Mouse (Mus musculus): Measurements from ENCODE around the gene Fank1.

The Fank1 gene

DNA sequence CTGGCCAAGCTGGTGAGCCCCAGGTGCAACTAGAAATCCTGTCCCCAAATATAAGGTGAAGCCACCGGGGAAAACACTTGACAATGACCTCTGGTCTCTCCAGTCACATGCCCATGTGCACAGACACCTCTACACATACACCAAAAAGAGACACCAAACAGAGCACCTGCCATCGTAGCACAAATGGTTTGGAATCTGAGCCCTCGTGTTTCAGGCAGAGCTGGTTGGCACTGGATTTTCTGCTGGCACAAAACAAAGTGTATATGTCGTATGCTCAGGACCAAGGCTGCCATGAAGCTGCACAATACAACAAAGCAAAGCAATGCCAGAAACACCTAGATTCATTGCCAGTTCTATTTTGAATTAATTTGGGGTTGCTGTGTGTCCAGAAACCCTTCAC is 8.6 kb upstream of the Fank1 start:
- no peak for DNase-seq (ENCODE audit: low spot score)

DNA sequence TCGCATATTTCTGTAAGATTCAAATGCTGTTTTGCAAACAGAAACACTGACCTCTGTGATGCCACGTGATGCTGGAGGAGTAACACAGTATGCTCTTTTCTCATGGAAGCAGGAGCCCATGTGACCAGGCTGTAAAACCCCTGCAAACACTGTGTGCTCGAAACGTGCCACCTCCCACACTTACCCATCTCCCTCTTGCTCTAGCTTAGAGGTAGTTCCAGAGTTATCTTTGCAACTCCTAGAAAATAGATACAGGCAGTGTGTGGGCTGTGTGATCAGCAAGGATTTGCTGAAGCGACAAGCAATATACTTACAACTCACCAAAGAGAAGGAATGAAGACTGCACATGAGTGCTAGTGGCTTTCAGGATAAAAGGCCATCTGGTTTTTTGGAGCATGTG is 8.1 kb upstream of the Fank1 start:
- peak; percentile 71 for DNase-seq (ENCODE audit: low spot score)

DNA sequence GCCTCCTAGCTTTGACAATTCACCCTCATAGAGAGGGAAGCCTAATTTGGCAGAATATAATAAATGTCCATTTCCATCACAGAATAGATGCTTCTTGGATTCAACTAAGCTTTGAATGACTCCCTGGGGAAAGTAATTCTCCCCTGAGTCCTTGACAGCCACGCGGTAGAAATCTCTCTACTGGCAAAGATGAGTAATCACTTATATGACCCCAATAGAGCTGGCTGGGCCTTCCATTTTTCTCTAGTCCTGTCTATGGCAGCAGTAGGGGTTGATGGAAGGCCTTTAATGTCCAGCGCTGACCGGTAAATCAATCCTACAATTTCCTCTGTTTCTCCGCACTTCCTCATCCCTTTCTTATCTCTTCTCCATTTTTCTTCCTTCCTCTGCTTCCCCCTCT is 1.5 kb upstream of the Fank1 start:
- no peak for DNase-seq (ENCODE audit: low spot score)

- DNase-seq (ENCODE audit: low spot score): no peak
Measured at GRCm38 (mm10) chr7:133775796-133776625, 650 bp upstream of the Fank1 start.

DNA sequence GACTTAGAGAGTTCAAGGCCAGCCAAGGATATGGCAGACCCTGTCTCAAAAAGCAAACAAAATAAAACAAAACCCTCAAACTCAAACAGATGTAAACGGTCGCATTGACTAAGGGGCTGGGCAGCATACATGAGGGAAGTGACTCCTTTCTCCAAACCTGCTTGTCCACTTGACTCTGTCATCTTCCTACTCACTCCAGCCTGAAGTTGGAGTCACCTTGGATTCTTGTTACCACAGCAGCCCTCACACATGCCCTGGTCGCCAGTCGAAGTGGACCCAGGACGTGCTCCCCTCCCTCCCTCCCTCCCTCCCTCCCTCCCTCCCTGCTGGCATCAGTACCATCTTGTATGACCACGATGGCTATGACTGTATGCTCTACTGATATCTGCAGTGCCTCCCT is 4.9 kb downstream of the Fank1 start:
- no peak for DNase-seq (ENCODE audit: low spot score)

GRCm38 (mm10) chr7:133781991-133782390 is 5.3 kb downstream of the Fank1 start:
- DNase-seq (ENCODE audit: low spot score): no peak

DNA sequence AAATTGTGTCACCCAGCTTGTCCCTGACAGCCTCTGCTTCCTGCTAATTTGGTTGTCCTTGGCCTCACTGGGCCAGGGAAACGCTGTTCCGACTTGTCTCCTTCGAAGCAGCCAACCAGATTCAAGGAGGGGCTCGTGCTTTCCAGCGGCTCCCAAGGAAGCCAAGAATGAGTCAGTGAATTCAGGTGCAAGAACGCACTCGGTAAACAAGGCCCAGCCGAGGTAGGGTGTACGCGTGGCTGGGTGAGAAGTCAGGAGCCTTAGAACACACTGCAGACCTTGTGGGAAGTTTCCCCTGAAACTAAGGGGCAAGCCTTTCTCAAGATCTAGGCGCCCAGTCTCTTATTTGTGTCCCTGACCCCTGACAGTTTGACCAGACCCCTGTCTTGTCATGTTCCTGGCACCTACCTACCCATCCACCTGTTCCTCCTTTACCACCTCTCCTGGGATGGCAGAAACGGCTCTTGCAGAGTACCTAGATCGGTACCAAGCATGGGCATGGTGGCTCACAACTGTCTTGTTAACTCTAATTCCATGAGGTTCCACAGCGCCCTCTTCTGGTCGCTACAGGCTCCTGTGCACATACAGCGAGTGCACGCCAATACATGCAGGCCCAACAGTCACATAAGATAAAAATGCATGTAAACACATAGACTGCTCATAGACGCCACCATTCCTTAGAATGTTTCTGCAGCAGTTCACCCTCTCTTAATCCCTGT is 6.2 kb downstream of the Fank1 start, which contains the start of gene Dhx32:
Gene Dhx32 (minus strand): TSS at position 10 of the 719 bp plus-strand sequence.
- peak; percentile 78 for DNase-seq (ENCODE audit: low spot score)

GRCm38 (mm10) chr7:133787571-133787970 is 10.9 kb downstream of the Fank1 start:
- DNase-seq (ENCODE audit: low spot score): no peak

- no peak for DNase-seq (ENCODE audit: low spot score)
Measured at GRCm38 (mm10) chr7:133788147-133788546, 11.5 kb downstream of the Fank1 start.

GRCm38 (mm10) chr7:133790171-133790570 is 13.5 kb downstream of the Fank1 start:
- no peak for DNase-seq (ENCODE audit: low spot score)

GRCm38 (mm10) chr7:133790608-133791229 is 14.1 kb downstream of the Fank1 start:
- no peak for DNase-seq (ENCODE audit: low spot score)

DNA sequence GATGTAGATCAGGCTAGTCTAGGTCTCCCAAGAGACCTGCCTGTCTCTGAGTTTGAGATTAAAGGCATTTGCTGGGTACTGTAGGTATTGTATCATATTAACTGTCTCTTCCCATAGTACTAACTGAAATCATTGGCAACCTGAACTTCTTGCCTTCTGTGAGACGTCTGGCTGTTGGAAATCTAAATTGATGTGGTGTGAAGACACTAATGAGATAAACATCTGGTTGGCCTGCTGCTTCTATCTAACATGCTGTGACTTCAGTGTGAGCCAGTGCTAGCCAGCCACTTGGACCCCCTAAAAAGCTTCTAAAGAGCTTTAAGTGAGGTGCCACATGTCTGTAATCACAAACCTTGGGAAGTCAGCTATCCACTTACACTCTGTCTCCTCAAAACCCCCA is 16.1 kb downstream of the Fank1 start:
- DNase-seq (ENCODE audit: low spot score): no peak

- no peak for DNase-seq (ENCODE audit: low spot score)
Measured at GRCm38 (mm10) chr7:133793248-133794131, 16.8 kb downstream of the Fank1 start.

GRCm38 (mm10) chr7:133794720-133795119 is 18.1 kb downstream of the Fank1 start:
- DNase-seq (ENCODE audit: low spot score): no peak

- DNase-seq (ENCODE audit: low spot score): no peak
Measured at GRCm38 (mm10) chr7:133799928-133800327, 23.3 kb downstream of the Fank1 start.

DNA sequence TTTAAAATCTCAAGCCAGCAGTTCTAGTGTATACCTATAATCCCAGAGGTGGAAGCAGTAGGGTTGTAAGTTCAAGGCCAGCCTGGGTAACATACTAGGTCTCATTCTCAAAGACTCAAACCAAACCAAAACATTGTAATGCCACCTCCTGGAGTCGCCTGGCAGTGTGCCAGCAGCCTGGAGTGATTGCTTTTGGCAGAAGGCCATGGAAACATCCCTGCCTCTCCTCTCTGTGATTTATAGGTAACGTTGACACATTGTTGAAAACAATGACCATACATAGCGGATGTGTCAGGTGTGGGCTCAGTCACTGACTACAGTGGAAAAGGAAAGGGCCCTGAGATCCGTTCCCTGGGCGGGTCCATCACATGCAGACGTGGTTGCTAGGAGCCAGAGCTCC is 25.2 kb downstream of the Fank1 start:
- peak; percentile 40 for DNase-seq (ENCODE audit: low spot score)

DNA sequence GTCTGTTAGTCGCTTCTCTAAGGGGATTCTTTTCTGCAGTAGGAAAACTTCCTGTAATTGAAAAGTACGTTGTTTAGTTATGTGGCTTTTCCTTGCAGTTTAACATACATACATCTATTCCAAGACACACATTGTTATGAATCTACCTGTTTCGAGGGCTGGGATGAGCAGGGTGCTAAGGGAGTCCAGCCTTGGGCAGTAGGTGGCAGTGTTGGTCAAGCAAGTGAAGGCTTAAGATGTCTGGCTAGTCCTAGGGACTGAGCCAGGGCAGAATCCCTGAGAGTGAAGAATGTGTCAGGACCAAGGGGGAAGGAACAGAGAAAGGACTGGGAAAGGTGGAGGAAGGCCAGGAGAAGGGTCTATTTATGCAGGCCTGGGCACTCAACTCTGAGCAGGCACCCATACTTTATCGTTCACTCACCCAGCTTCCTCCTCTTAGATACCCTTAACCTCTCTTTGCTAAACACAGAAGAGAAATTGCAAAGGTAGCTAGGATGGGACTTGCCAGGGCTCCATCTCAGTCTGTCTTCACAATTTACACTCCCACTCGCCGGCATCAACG is 29.0 kb downstream of the Fank1 start:
- peak; percentile 23 for DNase-seq (ENCODE audit: low spot score)

DNA sequence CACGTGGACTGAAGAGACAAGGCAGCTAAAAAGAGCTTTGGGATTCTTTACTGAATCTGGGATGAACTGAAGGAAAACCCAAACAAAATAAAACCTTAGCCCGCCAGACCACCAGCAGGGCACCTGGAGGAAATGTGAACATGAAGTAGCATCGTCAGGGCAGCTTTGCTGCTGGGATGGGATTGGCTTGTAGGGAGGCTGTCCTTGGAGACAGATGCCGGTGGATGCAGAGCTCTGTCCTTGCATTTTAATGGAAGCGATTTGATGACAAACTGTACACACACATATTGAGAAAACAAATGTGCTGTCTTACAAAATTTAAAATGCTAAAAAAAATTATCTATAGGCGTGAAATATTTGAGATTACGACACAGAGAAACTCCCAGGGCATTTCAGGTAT is 36.3 kb downstream of the Fank1 start:
- DNase-seq (ENCODE audit: low spot score): no peak

DNA sequence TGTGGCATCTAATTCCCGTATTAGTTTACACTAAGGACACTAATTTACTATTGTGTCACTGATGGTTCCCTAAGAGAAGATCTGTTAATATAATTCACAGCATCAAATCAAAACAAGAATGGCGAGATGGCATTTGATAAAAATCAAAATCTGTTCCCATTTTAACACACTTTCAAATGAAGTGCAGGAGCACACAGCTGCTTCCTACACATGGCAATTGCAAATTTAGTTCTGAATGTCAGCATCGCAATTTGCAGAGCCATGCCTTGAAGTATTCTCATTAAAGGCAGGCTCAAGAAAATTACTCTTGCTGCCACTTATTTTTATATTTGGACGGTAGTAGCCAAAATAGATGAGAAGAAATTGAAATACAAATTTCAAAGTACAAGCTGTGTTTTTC is 36.7 kb downstream of the Fank1 start:
- DNase-seq (ENCODE audit: low spot score): no peak

GRCm38 (mm10) chr7:133823751-133824150 is 47.1 kb downstream of the Fank1 start:
- no peak for DNase-seq (ENCODE audit: low spot score)

- no peak for DNase-seq (ENCODE audit: low spot score)
Measured at GRCm38 (mm10) chr7:133824579-133824978, 47.9 kb downstream of the Fank1 start.

DNA sequence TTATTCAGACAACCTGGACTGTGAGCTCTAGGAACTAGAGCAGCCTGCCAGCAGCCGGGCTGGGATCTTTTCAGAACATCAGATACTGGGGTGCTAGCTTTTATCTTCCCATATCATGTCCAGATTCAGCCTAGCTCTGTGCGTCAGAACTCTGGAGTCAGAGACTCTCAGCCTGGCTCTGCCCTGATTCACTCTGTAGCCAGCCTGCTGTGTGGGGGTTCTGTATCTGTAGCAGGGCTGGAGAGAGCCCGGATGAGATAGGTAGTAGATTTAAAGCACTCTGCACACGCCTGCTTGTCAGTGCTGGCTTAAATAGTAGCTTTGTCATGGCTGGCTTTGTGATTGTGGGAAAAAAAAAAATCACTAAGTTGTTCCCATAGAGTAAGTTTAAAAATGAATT is 51.9 kb downstream of the Fank1 start:
- peak; percentile 24 for DNase-seq (ENCODE audit: low spot score)
